Mouse (Mus musculus): ENCODE results near the gene Pdlim3. TPM values are rescaled to one million over a fixed set of nuclear protein-coding genes. Genes with fewer than 3 reads are reported as not detected.
A peak's percentile ranks its signal among the peaks of the same experiment; 100 is the strongest.
"Not testable (repeated sequence)": the region's sequence is repeated elsewhere in the genome, so short reads cannot be mapped to it uniquely, and the experiment has no call there.

Pdlim3 gene
- polyA plus RNA-seq (2015; fragmentation: Nextera tagmentation; extraction: Ambion mirVana) = 13.2 and 23.7 TPM in 2 replicates

DNA sequence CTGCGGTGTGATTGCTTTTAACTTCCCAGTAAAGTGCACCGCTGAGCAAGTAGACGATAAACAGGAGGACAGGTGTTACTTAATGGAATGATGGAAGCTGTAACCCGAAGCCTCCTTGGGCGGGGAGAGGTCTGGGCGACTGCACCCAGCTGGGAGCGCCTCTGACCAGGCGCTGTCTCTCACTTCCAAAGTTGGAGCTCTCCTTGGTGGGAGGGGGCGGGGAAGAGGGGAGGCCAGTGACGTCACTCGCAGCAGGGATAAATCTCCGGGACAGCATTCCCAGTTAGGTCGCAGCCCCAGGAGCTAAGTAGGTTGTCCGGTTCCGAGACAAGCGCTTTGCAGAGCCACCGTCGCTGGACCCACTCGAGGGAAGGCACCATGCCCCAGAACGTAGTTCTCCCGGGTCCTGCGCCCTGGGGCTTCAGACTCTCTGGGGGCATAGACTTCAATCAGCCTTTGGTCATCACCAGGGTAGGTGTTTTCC, at the start of gene Pdlim3:
Gene Pdlim3 (plus strand): TSS at position 260 of the 484 bp plus-strand sequence.
- peaks cover 6% of the 10 kb centered on the region; the same call in 1 of the 2 replicates for H3K27me3 ChIP-seq
- no peaks in the 10 kb centered on the region for H3K36me3 ChIP-seq
- H3K4me1 ChIP-seq = peaks cover 14% of the 10 kb centered on the region
- no peaks in the 10 kb centered on the region for H3K9me3 ChIP-seq (replicated peaks)
- ATAC-seq (replicated peaks; ENCODE audit: low FRiP score) = peak; percentile 96
- no peak within 1 kb of the TSS for H3K9ac ChIP-seq
- H3K4me3 ChIP-seq (replicated peaks) = peak within 1 kb of the TSS; percentile 36
- WGBS = 1% methylated on average over 22 of the region's 22 CpGs
- peak within 1 kb of the TSS; percentile 63 for H3K4me2 ChIP-seq
- H3K27ac ChIP-seq = 0 out of 2 replicates have a peak within 1 kb of the TSS, but pooled peaks have one; percentile 18

DNA sequence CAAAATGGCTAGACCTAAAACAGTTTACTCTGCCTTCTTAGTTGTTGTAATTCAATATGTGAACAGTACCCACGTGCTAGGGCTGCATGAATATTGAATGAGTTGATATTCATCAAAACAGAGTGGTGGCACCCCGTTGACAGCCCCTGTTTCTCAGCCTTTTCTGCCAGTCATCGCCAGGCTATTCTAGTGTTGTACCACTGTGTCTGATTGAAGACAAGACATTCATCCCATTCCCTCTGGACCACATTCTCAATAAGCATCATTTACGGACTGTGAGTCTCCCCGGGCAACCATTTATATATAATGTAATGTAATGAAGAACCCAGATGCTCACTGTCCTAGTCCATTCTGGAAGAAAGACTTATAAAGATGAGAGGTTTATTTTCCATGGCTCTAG, 42.0 kb upstream of the Pdlim3 start:
- WGBS = 86% methylated on average over 5 of the region's 5 CpGs
- H3K4me3 ChIP-seq (replicated peaks) = no peak overlapping the region
- H3K4me1 ChIP-seq = peaks cover 18% of the 10 kb centered on the region
- H3K36me3 ChIP-seq = no peaks in the 10 kb centered on the region
- H3K27me3 ChIP-seq = no peaks in the 10 kb centered on the region
- H3K9ac ChIP-seq = no peak overlapping the region
- no peaks in the 10 kb centered on the region for H3K9me3 ChIP-seq (replicated peaks)
- no peak overlapping the region for H3K4me2 ChIP-seq
- ATAC-seq (replicated peaks; ENCODE audit: low FRiP score) = no peak
- H3K27ac ChIP-seq = no peak overlapping the region

DNA sequence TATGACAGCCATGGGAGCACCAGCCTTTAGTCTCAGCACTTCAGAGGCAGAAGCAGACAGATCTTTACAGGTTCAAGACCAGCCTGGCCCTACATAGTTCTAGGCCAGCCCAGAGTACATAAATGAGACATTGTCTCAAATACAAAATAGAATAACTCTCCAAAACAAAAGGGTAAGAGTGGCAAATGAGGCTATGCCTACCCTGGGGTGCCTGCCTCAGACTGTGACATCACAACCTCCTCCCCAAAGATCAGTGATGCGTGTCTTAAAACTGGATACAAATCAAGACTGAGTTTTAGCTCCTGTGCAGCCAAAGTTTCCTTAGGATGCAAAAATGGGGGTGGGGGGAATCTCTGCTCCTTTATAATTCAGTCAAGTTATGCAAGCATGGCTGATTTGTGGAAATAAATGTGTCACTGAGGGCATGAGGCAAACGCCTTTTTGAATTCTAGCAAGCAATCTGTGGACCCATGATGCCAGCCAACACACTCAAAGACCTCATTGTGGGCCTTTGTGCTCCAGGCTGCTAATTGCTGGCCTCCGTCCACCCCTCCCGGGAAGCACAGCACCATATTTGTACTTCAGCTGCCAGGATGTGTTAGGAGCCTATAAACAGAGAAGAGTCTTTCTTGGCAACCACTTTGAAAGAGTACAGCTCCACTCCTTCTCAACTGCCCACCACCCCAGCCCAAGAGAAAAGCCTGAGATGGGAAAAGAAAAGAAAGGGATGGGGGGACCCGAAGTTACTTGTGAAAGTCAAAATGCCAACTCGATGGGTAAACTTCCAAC, 41.0 kb upstream of the Pdlim3 start:
- Histone ChIP-seq H3K36me3 (no peaks in the 10 kb centered on the region), H3K9me3 (replicated peaks) (no peaks in the 10 kb centered on the region), H3K9ac (no peak overlapping the region), H3K4me1 (peaks cover 18% of the 10 kb centered on the region), H3K4me3 (replicated peaks) (no peak overlapping the region), H3K27ac (no peak overlapping the region), H3K4me2 (no peak overlapping the region), H3K27me3 (no peaks in the 10 kb centered on the region)
- WGBS = 73% methylated on average over 6 of the region's 6 CpGs
- no peak for ATAC-seq (replicated peaks; ENCODE audit: low FRiP score)

DNA sequence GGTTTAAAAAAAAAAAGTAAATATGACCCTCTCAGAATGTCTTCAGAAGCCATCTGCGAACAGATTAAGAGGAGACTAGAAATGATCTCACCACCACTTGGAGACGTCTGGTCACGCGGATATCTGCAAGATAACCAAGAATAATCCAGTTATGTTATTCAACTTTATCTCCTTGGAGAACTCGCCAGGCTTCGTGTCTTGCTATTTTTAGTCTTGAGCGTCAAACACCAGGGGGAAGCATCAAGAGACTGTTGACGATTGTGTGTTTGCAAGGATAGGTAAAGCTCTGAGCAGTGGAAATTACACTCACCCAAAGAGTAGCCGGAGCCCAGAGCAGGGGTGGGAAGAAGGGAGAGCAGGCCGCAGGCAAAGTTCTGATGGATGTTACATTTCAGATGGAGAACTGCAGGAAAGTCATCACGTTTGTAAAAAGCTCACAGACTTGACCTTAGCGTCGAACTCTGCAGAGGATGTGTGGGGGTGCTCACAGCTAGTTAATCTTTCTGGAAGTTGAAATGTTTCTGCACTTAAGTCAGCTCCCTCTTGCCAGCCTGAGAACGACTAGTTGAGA, 40.3 kb upstream of the Pdlim3 start:
- peak overlapping the region; percentile 29; the same call in 1 of the 2 replicates for H3K27ac ChIP-seq
- no peaks in the 10 kb centered on the region for H3K36me3 ChIP-seq
- no peaks in the 10 kb centered on the region for H3K9me3 ChIP-seq (replicated peaks)
- H3K4me3 ChIP-seq (replicated peaks) = no peak overlapping the region
- ATAC-seq (replicated peaks; ENCODE audit: low FRiP score) = peak; percentile 62; the same call in 1 of the 2 replicates
- 41% methylated on average over 14 of the region's 14 CpGs for WGBS
- no peaks in the 10 kb centered on the region for H3K27me3 ChIP-seq
- H3K4me2 ChIP-seq = peak overlapping the region; percentile 33
- H3K9ac ChIP-seq = no peak overlapping the region
- peaks cover 18% of the 10 kb centered on the region for H3K4me1 ChIP-seq

DNA sequence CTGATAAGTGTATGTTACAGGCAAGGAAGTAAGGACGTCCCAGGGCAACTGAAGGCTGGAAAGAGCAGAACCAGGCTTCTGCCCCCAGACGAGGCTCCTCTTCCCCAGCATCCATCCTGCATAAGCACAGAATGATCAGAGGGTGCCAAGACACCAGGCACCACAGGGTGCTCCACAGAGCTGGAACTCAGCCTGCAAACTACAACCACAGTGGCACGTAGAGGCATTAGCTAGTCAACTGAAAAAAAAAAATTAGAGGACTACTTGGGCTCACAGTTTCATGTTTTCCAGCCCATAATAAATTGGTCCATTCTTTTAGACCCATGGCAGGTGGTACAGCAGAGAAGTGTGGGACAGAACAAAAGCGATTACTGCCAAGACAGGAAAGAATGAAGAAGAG, 39.4 kb upstream of the Pdlim3 start:
- no peak for ATAC-seq (replicated peaks; ENCODE audit: low FRiP score)
- H3K27me3 ChIP-seq = no peaks in the 10 kb centered on the region
- H3K4me3 ChIP-seq (replicated peaks) = no peak overlapping the region
- no peaks in the 10 kb centered on the region for H3K9me3 ChIP-seq (replicated peaks)
- no peak overlapping the region for H3K27ac ChIP-seq
- 68% methylated on average over 4 of the region's 4 CpGs for WGBS
- no peaks in the 10 kb centered on the region for H3K36me3 ChIP-seq
- no peak overlapping the region for H3K4me2 ChIP-seq
- H3K9ac ChIP-seq = no peak overlapping the region
- H3K4me1 ChIP-seq = peaks cover 18% of the 10 kb centered on the region

DNA sequence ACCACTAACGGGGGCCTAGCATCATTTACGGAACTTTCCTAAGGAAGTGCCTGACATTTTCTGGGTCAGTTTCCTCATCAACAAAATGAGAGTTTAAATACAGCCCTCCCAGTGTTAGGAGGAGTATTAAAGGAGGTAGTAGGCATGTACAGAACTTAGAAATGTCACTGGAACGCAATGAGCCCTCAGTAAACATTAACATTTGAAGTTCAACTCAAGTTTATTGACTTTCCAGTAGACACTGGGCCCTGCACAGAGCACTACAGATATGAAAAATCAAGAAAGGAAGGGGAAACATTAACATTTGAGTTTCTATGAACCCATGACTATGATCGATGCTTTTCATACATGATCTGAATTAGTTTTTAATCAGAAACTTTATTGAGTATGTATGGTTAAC, 30.1 kb upstream of the Pdlim3 start:
- H3K4me3 ChIP-seq (replicated peaks) = no peak overlapping the region
- no peak for ATAC-seq (replicated peaks; ENCODE audit: low FRiP score)
- H3K27ac ChIP-seq = no peak overlapping the region
- H3K9me3 ChIP-seq (replicated peaks) = no peaks in the 10 kb centered on the region
- H3K4me1 ChIP-seq = peaks cover 18% of the 10 kb centered on the region
- H3K27me3 ChIP-seq = no peaks in the 10 kb centered on the region
- no peaks in the 10 kb centered on the region for H3K36me3 ChIP-seq
- no peak overlapping the region for H3K4me2 ChIP-seq
- 90% methylated on average over 4 of the region's 4 CpGs for WGBS
- no peak overlapping the region for H3K9ac ChIP-seq

DNA sequence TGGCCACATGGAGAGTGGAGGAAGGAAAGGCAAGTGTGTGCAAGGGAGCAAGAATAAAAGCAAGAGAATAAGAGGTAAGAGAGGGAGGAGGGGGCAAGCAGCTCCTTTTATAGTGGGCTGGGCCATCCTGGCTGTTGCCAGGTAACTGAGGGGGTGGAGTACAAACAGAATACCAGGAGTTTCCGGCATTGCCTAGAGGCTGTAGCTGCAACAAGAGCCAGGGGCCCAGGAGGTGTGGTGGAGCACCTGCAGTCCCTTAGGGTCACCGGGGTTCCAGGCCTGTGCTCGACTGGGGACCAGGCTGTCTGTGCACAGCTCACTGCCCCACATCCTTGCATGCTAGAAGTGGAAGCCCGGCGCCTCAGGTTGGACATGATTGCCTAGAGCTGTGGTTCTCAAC, 27.5 kb upstream of the Pdlim3 start:
- peak; percentile 72 for ATAC-seq (replicated peaks; ENCODE audit: low FRiP score)

DNA sequence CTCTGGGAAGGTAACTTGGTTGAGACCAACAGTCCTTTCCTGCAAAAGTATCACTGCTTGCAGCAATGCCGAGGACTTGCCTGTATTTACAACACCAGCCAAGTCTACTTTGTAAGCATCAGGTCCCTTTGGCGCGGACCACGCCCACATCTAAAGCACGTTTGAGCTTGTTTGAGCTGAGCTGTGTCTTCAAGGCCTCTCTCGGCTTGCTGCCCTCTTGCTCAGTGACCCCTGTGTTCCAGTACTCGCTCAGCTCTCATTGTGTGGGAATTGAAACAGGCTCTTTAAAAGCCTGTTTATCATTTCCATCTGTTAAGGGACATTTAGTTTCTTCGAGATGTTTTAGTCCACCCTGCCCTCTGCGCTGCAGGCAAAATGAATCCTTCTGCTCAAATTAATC, 26.9 kb upstream of the Pdlim3 start:
- Histone ChIP-seq H3K9ac (no peak overlapping the region), H3K4me1 (peaks cover 18% of the 10 kb centered on the region), H3K9me3 (replicated peaks) (no peaks in the 10 kb centered on the region), H3K27ac (no peak overlapping the region), H3K36me3 (no peaks in the 10 kb centered on the region), H3K4me2 (no peak overlapping the region), H3K27me3 (no peaks in the 10 kb centered on the region), H3K4me3 (replicated peaks) (no peak overlapping the region)
- peak; percentile 67; the same call in 1 of the 2 replicates for ATAC-seq (replicated peaks; ENCODE audit: low FRiP score)
- WGBS = 24% methylated on average over 9 of the region's 9 CpGs

More for the DNA sequence above, 27.5 kb upstream of the Pdlim3 start:
- WGBS = 24% methylated on average over 5 of the region's 5 CpGs
- Histone ChIP-seq H3K4me2 (no peak overlapping the region), H3K27ac (0 out of 2 replicates have a peak overlapping the region, but pooled peaks have one; percentile 10), H3K27me3 (no peaks in the 10 kb centered on the region), H3K9me3 (replicated peaks) (no peaks in the 10 kb centered on the region), H3K4me3 (replicated peaks) (no peak overlapping the region), H3K36me3 (no peaks in the 10 kb centered on the region), H3K9ac (no peak overlapping the region), H3K4me1 (peaks cover 18% of the 10 kb centered on the region)

DNA sequence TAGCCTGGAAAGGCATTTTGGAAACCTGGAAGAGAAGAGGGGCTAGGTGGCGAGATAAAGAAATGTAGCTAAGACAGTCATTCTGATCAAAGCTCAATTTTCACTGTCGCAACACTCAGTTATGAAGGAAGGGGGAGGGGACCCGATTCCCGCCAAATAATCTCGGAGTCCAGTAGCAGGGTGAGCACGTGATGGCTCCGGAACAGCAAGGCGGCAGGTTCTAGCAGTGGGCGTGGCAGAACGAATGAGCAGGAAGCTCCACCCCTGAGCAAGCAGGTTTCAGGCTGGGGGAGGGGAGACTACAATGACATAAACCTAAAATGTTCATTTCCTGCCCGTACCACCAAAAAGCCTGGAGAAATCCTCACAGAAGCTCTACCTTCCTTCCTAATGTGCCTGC, 13.7 kb upstream of the Pdlim3 start:
- H3K9me3 ChIP-seq (replicated peaks); H3K9ac ChIP-seq; H3K4me3 ChIP-seq (replicated peaks); H3K36me3 ChIP-seq; ATAC-seq (replicated peaks; ENCODE audit: low FRiP score); H3K27me3 ChIP-seq: not testable (repeated sequence)
- WGBS = 66% methylated on average over 11 of the region's 11 CpGs
- H3K4me1 ChIP-seq = peaks cover 24% of the 10 kb centered on the region
- H3K4me2 ChIP-seq = 0 out of 2 replicates have a peak overlapping the region, but pooled peaks have one; percentile 12
- H3K27ac ChIP-seq = peak overlapping the region; percentile 75

DNA sequence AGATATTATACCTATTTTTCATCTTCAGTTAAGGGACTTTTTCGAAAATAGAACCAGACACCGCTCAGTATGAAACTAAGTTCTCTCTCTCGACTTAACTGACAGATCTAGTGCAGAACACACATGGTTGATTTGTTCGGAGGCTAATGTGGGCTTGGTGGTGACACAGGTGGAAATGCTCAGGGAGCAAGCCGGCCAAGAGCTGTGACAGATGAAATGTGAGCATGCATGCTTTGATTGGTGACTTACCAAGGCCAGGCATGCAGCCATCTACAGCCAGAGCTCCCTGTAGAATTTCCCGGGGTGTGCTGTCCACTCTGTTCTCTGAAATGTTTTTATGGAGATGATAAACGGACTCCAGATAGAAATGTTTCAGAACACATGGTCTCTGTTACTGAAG, 13.2 kb upstream of the Pdlim3 start:
- peak overlapping the region; percentile 75 for H3K27ac ChIP-seq
- no peak overlapping the region for H3K9ac ChIP-seq
- no peak overlapping the region for H3K4me3 ChIP-seq (replicated peaks)
- 32% methylated on average over 7 of the region's 7 CpGs for WGBS
- ATAC-seq (replicated peaks; ENCODE audit: low FRiP score) = peak; percentile 86
- H3K4me2 ChIP-seq = 0 out of 2 replicates have a peak overlapping the region, but pooled peaks have one; percentile 12
- H3K4me1 ChIP-seq = peaks cover 24% of the 10 kb centered on the region
- H3K36me3 ChIP-seq = no peaks in the 10 kb centered on the region
- no peaks in the 10 kb centered on the region for H3K9me3 ChIP-seq (replicated peaks)
- H3K27me3 ChIP-seq = no peaks in the 10 kb centered on the region

DNA sequence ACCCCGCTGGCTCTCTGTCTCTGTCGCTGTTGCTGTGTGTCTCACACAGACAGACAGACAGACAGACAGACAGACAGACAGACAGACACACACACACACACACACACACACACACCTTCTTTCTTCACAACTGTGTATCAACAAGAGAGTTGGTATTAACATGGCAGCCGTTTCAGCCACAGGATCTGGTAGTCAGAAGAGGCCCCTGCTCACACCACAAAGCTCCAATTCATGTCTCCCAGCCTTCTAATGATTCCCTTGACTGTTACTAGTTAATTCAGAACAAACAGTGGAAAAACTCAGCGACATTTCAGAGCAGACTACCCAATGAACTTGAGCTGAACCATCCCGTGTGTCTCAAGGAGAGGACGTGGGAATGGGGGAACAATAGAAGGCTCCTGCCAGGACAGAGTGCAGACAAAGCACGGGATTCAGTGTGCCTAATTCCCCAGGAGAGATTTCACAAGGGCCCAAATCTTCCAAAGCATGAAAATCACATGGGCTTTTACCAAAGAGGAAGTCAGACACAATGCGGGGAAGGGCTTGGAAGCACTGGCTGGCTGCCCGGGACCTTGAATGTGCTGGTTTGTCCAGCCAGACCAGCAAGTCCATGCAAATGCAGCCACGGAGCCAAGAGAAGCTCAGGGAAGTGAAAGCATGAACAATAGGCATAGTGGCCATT, 10.2 kb upstream of the Pdlim3 start:
- peak; percentile 69 for ATAC-seq (replicated peaks; ENCODE audit: low FRiP score)
- no peaks in the 10 kb centered on the region for H3K36me3 ChIP-seq
- H3K9me3 ChIP-seq (replicated peaks) = no peaks in the 10 kb centered on the region
- 46% methylated on average over 10 of the region's 10 CpGs for WGBS
- H3K9ac ChIP-seq = no peak overlapping the region
- H3K27ac ChIP-seq = peak overlapping the region; percentile 73
- no peaks in the 10 kb centered on the region for H3K27me3 ChIP-seq
- no peak overlapping the region for H3K4me3 ChIP-seq (replicated peaks)
- H3K4me1 ChIP-seq = peaks cover 24% of the 10 kb centered on the region
- no peak overlapping the region for H3K4me2 ChIP-seq

DNA sequence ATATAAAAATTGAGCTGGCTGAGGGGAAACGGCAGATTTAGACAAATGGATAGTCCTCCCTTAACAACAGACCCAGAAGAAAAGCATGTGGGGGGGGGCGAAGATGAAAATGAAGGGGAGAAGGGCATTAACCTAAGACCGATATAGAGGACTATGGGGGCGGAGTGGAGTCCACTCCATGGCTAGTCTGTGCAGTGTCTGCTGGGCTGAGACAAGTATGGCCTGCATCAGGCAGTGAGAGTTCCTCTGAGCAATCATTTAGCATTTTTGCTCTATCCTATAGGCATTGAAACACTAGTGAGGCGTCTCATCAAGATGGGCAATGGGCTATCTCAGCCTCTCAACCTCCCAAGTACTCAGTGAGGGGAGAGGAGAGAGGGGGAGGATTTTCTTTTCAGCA, 8.9 kb upstream of the Pdlim3 start:
- no peak overlapping the region for H3K4me2 ChIP-seq
- WGBS = 84% methylated on average over 5 of the region's 5 CpGs
- no peaks in the 10 kb centered on the region for H3K36me3 ChIP-seq
- no peak overlapping the region for H3K9ac ChIP-seq
- no peak overlapping the region for H3K4me3 ChIP-seq (replicated peaks)
- peaks cover 24% of the 10 kb centered on the region for H3K4me1 ChIP-seq
- no peak overlapping the region for H3K27ac ChIP-seq
- no peak for ATAC-seq (replicated peaks; ENCODE audit: low FRiP score)
- no peaks in the 10 kb centered on the region for H3K9me3 ChIP-seq (replicated peaks)
- H3K27me3 ChIP-seq = no peaks in the 10 kb centered on the region
